Mouse (Mus musculus): ENCODE data around the gene Xiap. TPM values are rescaled to one million over a fixed set of nuclear protein-coding genes. Genes with fewer than 3 reads are reported as not detected.

Xiap gene
- total RNA-seq, 1 experiment from 2014 or later: 56.0 TPM

DNA sequence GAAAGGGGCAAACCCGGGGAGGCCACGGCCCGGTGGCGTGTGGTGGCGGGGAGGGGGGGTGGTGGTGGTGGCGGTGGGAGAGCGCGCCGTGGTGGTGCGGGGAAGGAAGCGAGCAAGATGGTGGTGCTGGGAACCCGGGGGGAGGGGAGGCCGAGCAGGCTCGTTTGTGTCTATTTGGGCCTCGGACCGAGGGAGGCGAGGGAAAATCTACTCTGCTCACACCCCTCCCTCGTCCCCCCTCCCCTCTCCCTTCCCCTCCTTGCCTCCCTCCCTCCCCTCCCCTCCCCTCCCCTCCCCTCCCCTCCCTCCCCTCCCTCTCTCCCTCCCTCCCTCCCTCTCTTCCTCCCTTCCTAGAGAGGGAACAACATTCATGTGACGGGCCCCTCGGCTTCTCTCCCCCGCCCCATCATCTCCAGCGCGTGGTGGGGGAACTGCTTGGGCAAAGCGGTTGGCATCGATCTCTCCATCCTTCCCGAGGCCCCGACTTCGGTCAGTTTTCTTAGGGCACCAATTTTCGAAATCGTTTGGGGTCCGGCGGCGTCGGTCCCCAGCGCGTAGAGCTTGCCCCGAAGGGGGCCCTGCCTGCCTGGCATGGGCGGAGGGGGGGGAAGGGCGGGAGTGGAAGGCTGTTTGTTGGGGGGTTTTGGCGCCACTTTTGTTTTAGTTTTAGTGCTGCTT, 91.0 kb downstream of the Xiap start:
- ATAC-seq (replicated peaks in 1 of 2; ENCODE audit: insufficient read depth in 1 of 2, low FRiP score in 2 of 2, low TSS enrichment in 1 of 2, low read depth in 1 of 2, poor library complexity in 2 of 2, severe bottlenecking in 2 of 2): peak; percentile 40 to 59

DNA sequence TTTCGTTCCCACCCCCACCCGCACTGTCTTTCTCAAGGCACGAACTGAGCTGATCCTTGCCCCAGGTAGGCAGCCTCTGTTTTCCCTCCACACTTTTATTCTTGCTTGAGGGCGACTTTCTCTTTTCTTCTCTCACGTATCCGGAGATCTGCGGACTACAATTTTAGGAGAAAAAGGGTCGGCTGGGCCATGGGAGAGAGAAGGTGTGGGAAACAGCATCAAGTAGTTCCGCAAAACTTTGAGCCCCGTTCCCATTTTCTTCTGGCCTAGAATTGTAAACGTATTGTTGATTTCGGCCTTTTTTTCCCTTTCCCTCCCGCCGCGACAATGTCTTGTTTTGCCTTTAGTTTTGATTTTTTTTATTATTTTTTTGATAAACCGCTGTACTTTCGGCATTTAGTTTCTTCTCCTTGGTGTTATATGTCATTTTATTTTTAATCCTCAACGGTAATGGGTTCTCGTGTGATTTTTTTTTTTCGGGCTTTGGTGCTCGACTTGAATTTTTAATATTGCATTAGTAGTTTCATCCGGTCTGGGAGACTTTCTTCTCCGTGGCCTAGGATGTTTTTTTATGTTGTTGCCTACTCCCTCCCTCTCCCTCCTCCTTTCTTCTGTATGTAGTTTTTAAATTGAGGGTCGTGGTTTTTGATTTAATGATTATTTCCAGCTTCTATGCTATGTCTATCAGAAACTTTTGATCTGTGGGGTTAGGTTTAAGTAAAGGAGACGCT, 91.7 kb downstream of the Xiap start:
- no peak for ATAC-seq (replicated peaks in 1 of 2; ENCODE audit: insufficient read depth in 1 of 2, low FRiP score in 2 of 2, low TSS enrichment in 1 of 2, low read depth in 1 of 2, poor library complexity in 2 of 2, severe bottlenecking in 2 of 2)

GRCm38 (mm10) chrX:42151903-42152369, 92.5 kb downstream of the Xiap start:
- peak; percentile 74 to 82 for ATAC-seq (replicated peaks in 1 of 2; ENCODE audit: insufficient read depth in 1 of 2, low FRiP score in 2 of 2, low TSS enrichment in 1 of 2, low read depth in 1 of 2, poor library complexity in 2 of 2, severe bottlenecking in 2 of 2)

DNA sequence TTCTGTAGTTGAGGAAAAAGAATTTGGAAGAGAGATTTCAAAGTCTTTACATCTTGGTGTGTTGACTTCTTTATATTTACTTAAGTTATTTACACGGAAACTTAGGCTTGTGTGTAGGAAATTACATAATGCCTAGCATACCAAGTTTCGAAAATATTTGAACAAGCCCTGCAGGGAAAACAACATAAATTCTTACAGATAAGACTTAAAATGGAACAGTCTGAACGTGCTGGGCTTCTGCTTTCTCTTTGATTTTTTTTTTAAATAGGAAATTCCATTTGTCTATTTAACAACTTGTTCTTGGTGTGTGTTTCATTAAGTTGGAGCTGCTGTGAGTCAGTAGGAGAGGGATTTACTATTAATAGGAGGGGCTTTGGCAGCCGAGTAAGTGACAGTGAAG, 93.6 kb downstream of the Xiap start:
- no peak for ATAC-seq (replicated peaks in 1 of 2; ENCODE audit: insufficient read depth in 1 of 2, low FRiP score in 2 of 2, low TSS enrichment in 1 of 2, low read depth in 1 of 2, poor library complexity in 2 of 2, severe bottlenecking in 2 of 2)

Other genes starting within 250 kb of the Xiap start
- gene Thoc2, start 139.0 kb upstream of the Xiap start, total RNA-seq (2017): 113 and 144 TPM in 2 replicates
- gene Stag2, start 89.6 kb downstream of the Xiap start, total RNA-seq (2017): 566 and 593 TPM in 2 replicates

Data from hematopoietic stem cell, adult 5-6 weeks (primary cell).